Mouse (Mus musculus): Measurements from ENCODE around the gene Sgk2.

Sgk2 gene

GRCm38 (mm10) chr2:162991394-162992083, 4.4 kb downstream of the Sgk2 start:
- DNase-seq (ENCODE audit: low spot score in 2 of 2): no peak

- DNase-seq (ENCODE audit: low spot score in 2 of 2): no peak
Observed at GRCm38 (mm10) chr2:162992084-162992437, 4.9 kb downstream of the Sgk2 start.

- no peak for DNase-seq (ENCODE audit: low spot score in 2 of 2)
Observed at GRCm38 (mm10) chr2:162993881-162994616, 6.9 kb downstream of the Sgk2 start.

GRCm38 (mm10) chr2:162998528-162999230, 11.5 kb downstream of the Sgk2 start:
- DNase-seq (ENCODE audit: low spot score in 2 of 2): peak; percentile 62 to 74

- DNase-seq (ENCODE audit: low spot score in 2 of 2): peak; percentile 22 to 25
Observed at GRCm38 (mm10) chr2:162999744-163000143, 12.6 kb downstream of the Sgk2 start.

GRCm38 (mm10) chr2:163001071-163001470, 13.9 kb downstream of the Sgk2 start:
- DNase-seq (ENCODE audit: low spot score in 2 of 2): no peak

GRCm38 (mm10) chr2:163007299-163007698, 20.2 kb downstream of the Sgk2 start:
- no peak for DNase-seq (ENCODE audit: low spot score in 2 of 2)

- peak; percentile 95 to 97 for DNase-seq (ENCODE audit: low spot score in 2 of 2)
Observed at GRCm38 (mm10) chr2:163016916-163017743, 30.0 kb downstream of the Sgk2 start, which contains the start of gene Ift52. Ift52 (plus strand) TSS chr2:163017354.

GRCm38 (mm10) chr2:163031289-163031688, 44.2 kb downstream of the Sgk2 start:
- no peak for DNase-seq (ENCODE audit: low spot score in 2 of 2)

GRCm38 (mm10) chr2:163031757-163032156, 44.6 kb downstream of the Sgk2 start:
- DNase-seq (ENCODE audit: low spot score in 2 of 2): no peak

GRCm38 (mm10) chr2:163032622-163033021, 45.5 kb downstream of the Sgk2 start:
- no peak for DNase-seq (ENCODE audit: low spot score in 2 of 2)

- no peak for DNase-seq (ENCODE audit: low spot score in 2 of 2)
Observed at GRCm38 (mm10) chr2:163039940-163040339, 52.8 kb downstream of the Sgk2 start.

GRCm38 (mm10) chr2:163048125-163048524, 61.0 kb downstream of the Sgk2 start:
- DNase-seq (ENCODE audit: low spot score in 2 of 2): peak; percentile 72 to 86

GRCm38 (mm10) chr2:163049116-163049515, 62.0 kb downstream of the Sgk2 start:
- no peak for DNase-seq (ENCODE audit: low spot score in 2 of 2)

- no peak for DNase-seq (ENCODE audit: low spot score in 2 of 2)
Observed at GRCm38 (mm10) chr2:163051691-163052090, 64.6 kb downstream of the Sgk2 start.

- no peak for DNase-seq (ENCODE audit: low spot score in 2 of 2)
Observed at GRCm38 (mm10) chr2:163052101-163052500, 65.0 kb downstream of the Sgk2 start.

- no peak for DNase-seq (ENCODE audit: low spot score in 2 of 2)
Observed at GRCm38 (mm10) chr2:163052826-163053225, 65.7 kb downstream of the Sgk2 start.

- DNase-seq (ENCODE audit: low spot score in 2 of 2): peak; percentile 74 to 79
Observed at GRCm38 (mm10) chr2:163054335-163054840, 67.3 kb downstream of the Sgk2 start, which contains the start of gene Mybl2. Mybl2 (plus strand) TSS chr2:163054687.

- no peak for DNase-seq (ENCODE audit: low spot score in 2 of 2)
Observed at GRCm38 (mm10) chr2:163054891-163055494, 67.9 kb downstream of the Sgk2 start.

- no peak for DNase-seq (ENCODE audit: low spot score in 2 of 2)
Observed at GRCm38 (mm10) chr2:163055715-163056114, 68.6 kb downstream of the Sgk2 start.

- DNase-seq (ENCODE audit: low spot score in 2 of 2): no peak
Observed at GRCm38 (mm10) chr2:163056584-163056983, 69.5 kb downstream of the Sgk2 start.
